Mouse (Mus musculus): ENCODE measurements around the gene Dnajb5. TPM values are rescaled to one million over a fixed set of nuclear protein-coding genes. Genes with fewer than 3 reads are reported as not detected.
A peak's percentile ranks its signal among the peaks of the same experiment; 100 is the strongest.
"Not testable (repeated sequence)": the region's sequence is repeated elsewhere in the genome, so short reads cannot be mapped to it uniquely, and the experiment has no call there.

Gene Dnajb5
- polyA plus RNA-seq, 1 experiment from 2014 or later, result 17.6 TPM

DNA sequence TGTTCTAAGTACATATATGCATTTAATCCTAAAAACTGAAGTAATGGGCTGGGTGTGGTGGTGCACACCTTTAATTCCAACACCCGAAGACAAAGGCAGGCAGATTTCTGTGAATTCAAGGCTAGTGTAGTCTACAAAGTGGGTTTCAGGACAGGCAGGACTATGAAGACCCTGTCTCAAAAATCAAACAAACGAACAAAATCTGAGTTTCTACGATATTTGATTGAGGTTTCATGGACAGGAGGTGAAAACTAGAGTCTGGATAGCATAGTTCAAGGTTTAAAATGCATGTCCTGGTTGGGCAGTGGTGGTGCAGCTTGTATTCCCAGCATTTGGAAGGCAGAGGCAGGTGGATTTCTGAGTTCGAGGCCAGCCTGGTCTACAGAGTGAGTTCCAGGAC, 19.7 kb downstream of the Dnajb5 start, which contains the start of gene 1700022I11Rik:
Gene 1700022I11Rik (plus strand): TSS at position 301 of the 400 bp plus-strand sequence.
- Histone ChIP-seq H3K9ac (ENCODE audit: low read length) (no peak within 1 kb of the TSS), H3K27me3 (ENCODE audit: control insufficient read depth, insufficient read depth, low read length) (no peaks in the 10 kb centered on the region), H3K27ac (ENCODE audit: low read depth, low read length) (no peak within 1 kb of the TSS), H3K9me3 (ENCODE audit: control insufficient read depth, low read length) (no peaks in the 10 kb centered on the region), H3K4me2 (no peak within 1 kb of the TSS), H3K36me3 (ENCODE audit: control insufficient read depth, insufficient read depth, low read length) (no peaks in the 10 kb centered on the region), H3K4me1 (ENCODE audit: control insufficient read depth, insufficient read depth, low read length) (no peaks in the 10 kb centered on the region), H3K4me3 (ENCODE audit: low read depth, low read length) (no peak within 1 kb of the TSS)
- WGBS, result 89% methylated on average over 4 of the region's 4 CpGs
- ATAC-seq (ENCODE audit: low FRiP score), result no peak
- DNase-seq (ENCODE audit: low spot score, missing footprints), result no peak

DNA sequence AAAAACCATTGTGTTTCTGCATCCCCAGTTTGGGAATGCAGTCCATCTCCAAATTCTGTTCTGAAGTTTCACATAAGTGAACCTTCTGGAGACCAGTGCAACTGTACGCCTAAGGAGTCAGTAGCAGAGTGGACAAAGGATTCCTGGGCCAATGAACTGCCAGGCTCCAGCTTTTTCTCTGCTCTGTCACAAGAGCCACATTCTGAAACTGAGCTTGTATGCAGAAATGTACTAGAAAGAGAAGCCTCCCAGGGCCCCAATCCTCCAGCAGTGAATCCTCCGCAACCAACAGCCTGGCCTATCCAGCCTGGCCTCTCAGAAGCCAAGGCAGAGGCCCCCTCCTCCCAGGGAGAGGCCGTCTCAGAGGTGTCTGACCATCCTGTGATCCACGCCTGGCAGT, 23.3 kb downstream of the Dnajb5 start:
- Histone ChIP-seq H3K4me1 (ENCODE audit: control insufficient read depth, insufficient read depth, low read length) (no peaks in the 10 kb centered on the region), H3K4me2 (no peak overlapping the region), H3K4me3 (ENCODE audit: low read depth, low read length) (no peak overlapping the region), H3K27ac (ENCODE audit: low read depth, low read length) (no peak overlapping the region), H3K9ac (ENCODE audit: low read length) (no peak overlapping the region), H3K9me3 (ENCODE audit: control insufficient read depth, low read length) (no peaks in the 10 kb centered on the region), H3K36me3 (ENCODE audit: control insufficient read depth, insufficient read depth, low read length) (no peaks in the 10 kb centered on the region; the same call in 1 of the 2 replicates), H3K27me3 (ENCODE audit: control insufficient read depth, insufficient read depth, low read length) (no peaks in the 10 kb centered on the region)
- no peak for DNase-seq (ENCODE audit: low spot score, missing footprints)
- WGBS, result 77% methylated on average over 4 of the region's 4 CpGs
- ATAC-seq (ENCODE audit: low FRiP score), result no peak

DNA sequence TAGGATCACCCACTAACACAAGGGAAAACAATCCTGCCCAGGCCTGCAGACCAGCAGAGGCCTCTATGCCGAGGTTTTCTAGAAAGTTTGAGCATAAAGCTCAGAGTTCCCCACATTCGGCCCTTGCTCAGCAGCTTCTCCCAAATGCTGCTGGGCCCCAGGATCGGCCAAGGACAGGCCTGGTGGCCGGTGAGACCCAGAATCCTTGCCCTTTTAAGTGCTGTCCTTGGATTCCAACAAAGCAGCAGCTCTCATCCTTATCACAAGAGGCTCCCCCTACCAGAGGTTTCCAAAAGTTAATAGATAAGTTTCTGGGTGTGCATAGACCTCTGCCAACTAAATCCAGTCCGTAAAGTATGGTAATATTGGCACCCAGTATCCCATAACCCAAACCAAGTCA, 24.3 kb downstream of the Dnajb5 start:
- Histone ChIP-seq H3K9ac (ENCODE audit: low read length) (no peak overlapping the region), H3K27ac (ENCODE audit: low read depth, low read length) (no peak overlapping the region), H3K9me3 (ENCODE audit: control insufficient read depth, low read length) (no peaks in the 10 kb centered on the region), H3K4me3 (ENCODE audit: low read depth, low read length) (no peak overlapping the region), H3K36me3 (ENCODE audit: control insufficient read depth, insufficient read depth, low read length) (peaks cover under 1% of the 10 kb centered on the region; the same call in 1 of the 2 replicates), H3K4me1 (ENCODE audit: control insufficient read depth, insufficient read depth, low read length) (no peaks in the 10 kb centered on the region), H3K27me3 (ENCODE audit: control insufficient read depth, insufficient read depth, low read length) (no peaks in the 10 kb centered on the region), H3K4me2 (no peak overlapping the region)
- ATAC-seq (ENCODE audit: low FRiP score) (no peak), DNase-seq (ENCODE audit: low spot score, missing footprints) (no peak)
- WGBS, result 84% methylated on average over 5 of the region's 5 CpGs

DNA sequence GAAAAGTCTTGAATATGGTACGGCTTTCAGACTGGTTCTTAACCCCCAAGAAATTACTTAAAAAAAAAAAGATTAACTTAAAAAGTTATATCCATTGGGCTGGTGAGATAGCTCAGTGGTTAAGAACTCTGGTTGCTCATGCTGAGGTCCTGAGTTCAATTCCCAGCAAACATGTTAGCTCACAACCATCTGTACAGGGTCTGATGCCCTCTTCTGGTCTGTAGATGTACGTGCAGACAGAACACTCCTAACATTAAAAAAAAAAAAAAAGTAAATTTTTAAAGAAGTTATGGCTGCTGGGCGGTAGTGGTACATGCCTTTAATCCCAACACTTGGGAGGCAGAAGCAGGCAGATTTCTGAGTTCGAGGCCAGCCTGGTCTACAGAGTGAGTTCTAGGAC, 28.4 kb downstream of the Dnajb5 start:
- no peak for DNase-seq (ENCODE audit: low spot score, missing footprints)
- no peak overlapping the region for H3K27ac ChIP-seq (ENCODE audit: low read depth, low read length)
- H3K4me2 ChIP-seq, result no peak overlapping the region
- 89% methylated on average over 4 of the region's 4 CpGs for WGBS
- H3K27me3 ChIP-seq (ENCODE audit: control insufficient read depth, insufficient read depth, low read length), result no peaks in the 10 kb centered on the region
- no peaks in the 10 kb centered on the region for H3K4me1 ChIP-seq (ENCODE audit: control insufficient read depth, insufficient read depth, low read length)
- no peak overlapping the region for H3K4me3 ChIP-seq (ENCODE audit: low read depth, low read length)
- peaks cover 19% of the 10 kb centered on the region for H3K36me3 ChIP-seq (ENCODE audit: control insufficient read depth, insufficient read depth, low read length)
- no peak overlapping the region for H3K9ac ChIP-seq (ENCODE audit: low read length)
- no peaks in the 10 kb centered on the region for H3K9me3 ChIP-seq (ENCODE audit: control insufficient read depth, low read length)
- no peak for ATAC-seq (ENCODE audit: low FRiP score)

DNA sequence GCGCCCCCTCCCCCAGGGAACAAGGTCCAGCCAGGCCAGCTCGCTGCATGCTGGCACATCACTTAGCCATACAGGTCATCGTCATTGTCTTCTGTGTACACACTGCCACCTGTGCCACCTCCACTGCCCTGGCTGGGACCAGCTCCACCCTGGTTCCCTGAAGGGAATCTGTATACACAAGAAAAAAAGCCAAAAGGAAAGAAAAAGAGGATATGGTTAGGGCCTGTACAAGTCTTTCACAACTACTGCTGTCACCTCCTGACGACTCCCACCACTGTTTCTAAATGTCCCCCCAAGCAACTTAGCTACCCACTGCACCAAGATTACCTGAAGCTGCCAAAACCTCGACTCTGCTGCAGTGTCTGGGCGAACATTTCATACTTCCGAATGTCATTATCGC, 30.9 kb downstream of the Dnajb5 start:
- not testable (repeated sequence) for H3K9me3 ChIP-seq (ENCODE audit: control insufficient read depth, low read length); DNase-seq (ENCODE audit: low spot score, missing footprints); ATAC-seq (ENCODE audit: low FRiP score); H3K4me1 ChIP-seq (ENCODE audit: control insufficient read depth, insufficient read depth, low read length); H3K27ac ChIP-seq (ENCODE audit: low read depth, low read length); H3K4me2 ChIP-seq; H3K4me3 ChIP-seq (ENCODE audit: low read depth, low read length); H3K9ac ChIP-seq (ENCODE audit: low read length); H3K27me3 ChIP-seq (ENCODE audit: control insufficient read depth, insufficient read depth, low read length)
- 95% methylated on average over 7 of the region's 8 CpGs for WGBS
- H3K36me3 ChIP-seq (ENCODE audit: control insufficient read depth, insufficient read depth, low read length), result peaks cover 35% of the 10 kb centered on the region

DNA sequence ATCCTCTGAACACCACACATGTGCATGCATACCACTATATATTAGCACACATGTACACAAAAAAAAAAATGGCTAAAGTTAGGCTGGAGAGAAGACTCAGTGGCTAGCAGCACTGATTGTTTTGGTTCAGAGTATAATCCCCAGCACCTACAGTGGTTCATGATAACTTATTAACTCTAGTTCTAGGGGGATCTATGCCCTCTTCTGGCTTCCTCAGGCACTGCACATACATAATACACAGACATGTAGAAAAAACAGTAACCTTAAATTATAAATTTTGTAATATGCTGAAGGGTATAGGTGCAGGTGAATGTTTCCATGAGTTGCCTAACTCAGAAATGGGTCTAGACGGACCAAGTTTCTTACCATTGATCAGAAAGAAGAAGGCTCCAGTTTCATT, 38.7 kb downstream of the Dnajb5 start:
- H3K27me3 ChIP-seq (ENCODE audit: control insufficient read depth, insufficient read depth, low read length), result no peaks in the 10 kb centered on the region
- no peak for DNase-seq (ENCODE audit: low spot score, missing footprints)
- H3K4me1 ChIP-seq (ENCODE audit: control insufficient read depth, insufficient read depth, low read length), result no peaks in the 10 kb centered on the region
- H3K9ac ChIP-seq (ENCODE audit: low read length), result no peak overlapping the region
- H3K36me3 ChIP-seq (ENCODE audit: control insufficient read depth, insufficient read depth, low read length), result peaks cover 50% of the 10 kb centered on the region
- H3K4me3 ChIP-seq (ENCODE audit: low read depth, low read length), result no peak overlapping the region
- no peaks in the 10 kb centered on the region for H3K9me3 ChIP-seq (ENCODE audit: control insufficient read depth, low read length)
- H3K4me2 ChIP-seq, result no peak overlapping the region
- no peak overlapping the region for H3K27ac ChIP-seq (ENCODE audit: low read depth, low read length)
- ATAC-seq (ENCODE audit: low FRiP score), result no peak
- WGBS, result 76% methylated on average over 1 of the region's 1 CpGs

DNA sequence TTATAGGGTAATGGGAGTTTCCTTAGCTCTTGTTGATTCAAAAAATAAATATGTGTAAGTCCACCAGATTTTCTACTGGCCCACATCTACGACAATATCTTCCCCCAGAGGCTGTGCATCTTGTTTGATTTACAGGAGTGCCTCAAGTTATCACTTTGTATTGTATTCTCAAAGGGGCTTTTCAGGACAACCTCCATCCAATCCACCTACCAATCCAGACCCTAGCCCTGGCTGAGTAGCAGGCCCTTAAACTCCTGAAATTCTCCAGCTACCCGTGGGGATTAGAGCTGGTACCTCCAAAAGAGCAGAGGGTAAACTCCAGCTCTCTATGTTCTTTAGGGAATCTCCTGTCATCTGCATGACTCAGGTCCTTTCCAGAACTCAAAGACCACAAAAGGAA, 48.4 kb downstream of the Dnajb5 start:
- 74% methylated on average over 2 of the region's 2 CpGs for WGBS
- H3K36me3 ChIP-seq (ENCODE audit: control insufficient read depth, insufficient read depth, low read length), result peaks cover 15% of the 10 kb centered on the region

DNA sequence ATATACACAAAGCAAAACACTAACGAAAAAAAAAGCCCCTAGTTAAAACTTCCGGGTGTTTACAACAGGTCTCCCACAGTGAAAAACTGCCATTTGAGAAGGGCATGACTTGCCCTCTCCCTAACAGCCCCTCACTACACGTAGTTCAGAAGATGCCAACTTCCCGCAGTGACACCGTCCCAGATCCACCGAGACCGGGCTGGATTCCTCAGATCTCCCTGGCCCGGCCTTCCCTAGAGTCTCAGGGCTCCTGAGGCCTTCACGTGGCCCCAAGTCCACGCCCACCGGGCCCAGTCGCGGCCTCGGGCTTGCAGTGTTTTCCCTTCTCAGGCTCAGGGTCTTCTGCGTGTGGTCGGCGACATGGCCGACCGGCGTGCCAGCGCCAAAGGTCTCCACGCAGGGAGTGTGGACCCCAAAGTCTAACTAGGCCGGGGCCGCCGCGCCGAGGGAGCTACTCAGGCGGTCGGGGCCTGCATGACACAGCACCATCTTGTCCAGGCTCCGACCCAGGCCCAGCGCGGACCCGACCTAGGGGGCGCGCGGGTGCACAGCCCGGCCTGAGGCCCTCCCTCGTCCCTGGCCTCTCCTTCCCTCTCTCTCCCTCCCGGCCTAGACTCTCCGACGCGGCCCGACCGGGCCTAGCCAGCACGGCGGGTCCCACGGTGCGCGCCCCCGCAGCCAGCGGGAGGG, 50.0 kb downstream of the Dnajb5 start:
- ATAC-seq (ENCODE audit: low FRiP score) (peak; percentile 83), DNase-seq (ENCODE audit: low spot score, missing footprints) (peak; percentile 97)
- H3K4me3 ChIP-seq (ENCODE audit: low read depth, low read length), result peak overlapping the region; percentile 93
- peak overlapping the region; percentile 99 for H3K27ac ChIP-seq (ENCODE audit: low read depth, low read length)
- H3K9me3 ChIP-seq (ENCODE audit: control insufficient read depth, low read length), result no peaks in the 10 kb centered on the region
- no peaks in the 10 kb centered on the region for H3K27me3 ChIP-seq (ENCODE audit: control insufficient read depth, insufficient read depth, low read length)
- H3K36me3 ChIP-seq (ENCODE audit: control insufficient read depth, insufficient read depth, low read length), result peaks cover 5% of the 10 kb centered on the region; the same call in 1 of the 2 replicates
- WGBS, result under 1% methylated on average over 51 of the region's 51 CpGs
- peak overlapping the region; percentile 94 for H3K9ac ChIP-seq (ENCODE audit: low read length)
- peak overlapping the region; percentile 93 for H3K4me2 ChIP-seq
- H3K4me1 ChIP-seq (ENCODE audit: control insufficient read depth, insufficient read depth, low read length), result peaks cover 16% of the 10 kb centered on the region

More for the DNA sequence above, 48.4 kb downstream of the Dnajb5 start:
- Histone ChIP-seq H3K9me3 (ENCODE audit: control insufficient read depth, low read length) (no peaks in the 10 kb centered on the region), H3K4me1 (ENCODE audit: control insufficient read depth, insufficient read depth, low read length) (peaks cover 16% of the 10 kb centered on the region), H3K4me3 (ENCODE audit: low read depth, low read length) (peak overlapping the region; percentile 93), H3K9ac (ENCODE audit: low read length) (peak overlapping the region; percentile 94), H3K27ac (ENCODE audit: low read depth, low read length) (no peak overlapping the region), H3K4me2 (peak overlapping the region; percentile 93), H3K27me3 (ENCODE audit: control insufficient read depth, insufficient read depth, low read length) (no peaks in the 10 kb centered on the region)
- DNase-seq (ENCODE audit: low spot score, missing footprints), result no peak
- no peak for ATAC-seq (ENCODE audit: low FRiP score)

DNA sequence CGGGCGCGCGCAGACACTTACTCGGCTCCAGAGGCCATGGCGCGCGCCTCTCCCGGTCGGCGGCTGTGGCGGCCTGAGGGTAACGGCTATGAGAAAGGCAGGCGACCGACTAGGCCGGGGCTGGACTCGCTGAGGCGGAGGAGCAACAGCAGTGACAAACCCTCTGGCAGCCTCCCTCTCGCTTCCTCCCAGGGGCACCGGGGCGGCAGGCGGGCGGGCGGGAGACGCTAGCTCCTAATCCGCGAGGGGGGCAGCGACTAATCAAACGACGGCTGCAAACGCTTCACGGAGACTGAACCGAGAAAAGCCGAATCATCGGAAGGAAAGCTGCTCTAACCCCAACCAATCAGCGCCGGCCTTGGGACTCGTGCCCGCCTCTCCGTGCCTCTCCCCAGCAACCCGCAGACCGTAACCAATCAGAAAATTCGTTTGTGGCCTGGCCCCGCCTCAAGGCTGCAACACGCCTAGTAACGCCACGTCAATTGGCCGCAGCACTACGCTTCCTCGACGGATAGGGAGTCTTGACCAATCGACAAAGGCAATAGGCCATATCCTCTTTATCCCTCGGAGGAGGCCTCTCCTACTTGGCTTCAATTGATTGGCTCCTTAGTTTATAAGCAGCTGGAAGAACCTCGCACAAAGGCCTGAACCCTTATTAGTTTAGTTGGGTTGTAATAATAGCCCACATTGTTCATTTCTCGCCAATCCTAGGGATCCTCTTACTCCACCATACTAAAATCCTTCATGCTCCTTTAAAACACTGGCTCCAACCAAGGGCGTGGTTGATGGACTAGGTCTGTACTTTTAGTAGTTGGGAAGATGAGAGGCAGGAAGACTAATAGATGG, 50.8 kb downstream of the Dnajb5 start, which contains the start of gene Vcp:
Gene Vcp (minus strand): TSS at position 367 of the 846 bp plus-strand sequence.
- Histone ChIP-seq H3K9ac (ENCODE audit: low read length) (peak within 1 kb of the TSS; percentile 94), H3K4me3 (ENCODE audit: low read depth, low read length) (peak within 1 kb of the TSS; percentile 93), H3K4me1 (ENCODE audit: control insufficient read depth, insufficient read depth, low read length) (peaks cover 16% of the 10 kb centered on the region), H3K4me2 (peak within 1 kb of the TSS; percentile 93), H3K27ac (ENCODE audit: low read depth, low read length) (peak within 1 kb of the TSS; percentile 99)
- H3K27me3 ChIP-seq (ENCODE audit: control insufficient read depth, insufficient read depth, low read length); H3K36me3 ChIP-seq (ENCODE audit: control insufficient read depth, insufficient read depth, low read length); H3K9me3 ChIP-seq (ENCODE audit: control insufficient read depth, low read length): not testable (repeated sequence)
- WGBS, result under 1% methylated on average over 46 of the region's 56 CpGs
- ATAC-seq (ENCODE audit: low FRiP score) (peak; percentile 98), DNase-seq (ENCODE audit: low spot score, missing footprints) (peak; percentile 99)
